Mouse (Mus musculus) embryonic fibroblast, embryonic 13.5 days (primary cell): ENCODE measurements around the gene Elf5.

Source experiments
- CTCF ChIP-seq: IDR thresholded peaks from 2 replicates; pipeline ENCODE4 v1.5.1; 2011; ENCODE audit warnings: mild to moderate bottlenecking, control low read depth, low read length, moderate library complexity, borderline replicate concordance; ENCODE audit not compliant: insufficient read depth
- POLR2A ChIP-seq: IDR thresholded peaks from 2 replicates; pipeline ENCODE4 v1.6.1; 2011; ENCODE audit warnings: low read depth, mild to moderate bottlenecking, control low read depth, low read length, moderate library complexity

GRCm38 (mm10) chr2:103476180-103476579 is 64.7 kb downstream of the Elf5 start:
- no peak for TF ChIP-seq CTCF
- no peak for TF ChIP-seq POLR2A
